Mouse (Mus musculus) hindbrain, postnatal 0 days (tissue): ENCODE measurements at regions not wholly inside any gene's neighbourhood (a gene's known extent, or its start where the extent isn't known, plus 50 kb on each side); places are given as distances from the start of the nearest gene placed in this dataset.

ENCODE experiments used
- ATAC-seq: fragments of 200-750 bp; cut with Nextera tagmentation; 2 replicates; pipeline ENCODE4 v1.8.0; 2017; ENCODE audit warnings: mild to moderate bottlenecking, moderate TSS enrichment, moderate library complexity
- DNase-seq: peaks from one replicate; pipeline ENCODE4 v3.0.0-alpha.2; 2015; ENCODE audit warnings: low spot score
- H3K27ac ChIP-seq: fragments of 300-500 bp; sonication (generic); 2 replicates; pipeline ENCODE4 v1.5.1; 2014; ENCODE audit warnings: mild to moderate bottlenecking
- H3K27me3 ChIP-seq: fragments of 300-500 bp; sonication (generic); 2 replicates; pipeline ENCODE4 v1.6.1; 2014; ENCODE audit warnings: low read length, mixed read lengths; ENCODE audit not compliant: insufficient read depth
- H3K36me3 ChIP-seq: fragments of 300-500 bp; sonication (generic); 2 replicates; pipeline ENCODE4 v1.6.1; 2014; ENCODE audit warnings: low read length, mixed read lengths; ENCODE audit not compliant: insufficient read depth
- H3K4me1 ChIP-seq: fragments of 300-500 bp; sonication (generic); 2 replicates; pipeline ENCODE4 v1.6.1; 2014; ENCODE audit warnings: antibody characterized with exemption, low read length, mixed read lengths; ENCODE audit not compliant: insufficient read depth
- H3K4me2 ChIP-seq: fragments of 300-500 bp; sonication (generic); 2 replicates; pipeline ENCODE4 v1.6.1; 2014; ENCODE audit warnings: low read depth, mild to moderate bottlenecking, low read length, moderate library complexity, mixed read lengths
- H3K4me3 ChIP-seq: fragments of 300-500 bp; sonication (generic); 2 replicates; pipeline ENCODE4 v1.5.1; 2014; ENCODE audit warnings: low read length
- H3K9ac ChIP-seq: fragments of 300-500 bp; sonication (generic); replicated peaks from 2 replicates; pipeline ENCODE4 v1.6.1; 2014; ENCODE audit warnings: mild to moderate bottlenecking, low read length, moderate library complexity, mixed read lengths
- H3K9me3 ChIP-seq: fragments of 300-500 bp; sonication (generic); 2 replicates; pipeline ENCODE4 v1.6.1; 2016; ENCODE audit warnings: low read length, mixed read lengths
- CTCF ChIP-seq: IDR thresholded peaks from 2 replicates; pipeline ENCODE4 v1.5.1; 2016; ENCODE audit warnings: antibody characterized with exemption, control low read depth, low read depth
- WGBS: fragments of 180-500 bp; shearing (Covaris S2); extraction: QIAGEN DNeasy Blood & Tissue Kit; methylation state at CpG from one replicate; pipeline ENCODE4 v1.1.7; 2014; 5-methylcytosine and 5-hydroxymethylcytosine counted together

DNA sequence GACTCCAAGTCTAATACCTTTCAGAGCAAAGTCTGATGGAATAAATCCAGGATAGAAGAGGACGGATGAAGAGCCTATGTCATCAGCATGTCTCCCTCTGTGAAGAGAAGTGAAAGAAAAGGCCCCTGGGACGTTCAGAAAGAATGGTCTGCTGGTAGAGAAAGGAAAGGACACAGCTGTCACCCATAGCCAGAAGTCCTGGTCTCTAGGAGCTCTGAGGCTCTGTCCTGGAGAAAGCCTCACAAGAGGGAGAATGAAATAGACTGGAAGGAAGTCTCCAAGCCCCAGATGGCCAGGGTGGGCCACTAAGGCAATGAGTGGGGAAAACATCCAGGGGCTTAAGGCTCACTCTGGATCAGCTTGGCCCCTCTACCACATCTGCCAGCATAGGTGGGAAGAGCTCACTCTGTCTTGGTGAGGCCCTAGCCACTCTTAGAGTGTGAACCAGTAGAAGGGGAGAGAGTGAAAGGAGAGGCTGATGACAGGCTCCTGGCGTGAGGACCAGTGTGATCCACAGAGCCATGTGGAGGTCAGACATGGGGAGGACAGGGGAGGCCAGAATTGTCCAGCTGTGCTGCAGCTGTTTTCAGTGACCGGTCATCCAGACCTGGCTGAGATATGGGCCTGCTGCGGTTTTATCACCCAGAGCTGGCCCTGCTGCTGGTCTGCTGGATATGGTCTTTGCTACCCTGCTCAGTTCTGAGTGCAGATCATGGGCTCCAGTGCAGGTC, 268.2 kb downstream of the Cyp26b1 start:
- H3K4me1 ChIP-seq = no peaks in the 10 kb centered on the region
- no peak overlapping the region for H3K9ac ChIP-seq
- 77% methylated on average over 5 of the region's 5 CpGs for WGBS
- H3K9me3 ChIP-seq = no peaks in the 10 kb centered on the region
- no peak overlapping the region for H3K4me2 ChIP-seq
- H3K27ac ChIP-seq = no peak overlapping the region
- TF ChIP-seq CTCF = no peak
- no peak for DNase-seq
- H3K36me3 ChIP-seq = no peaks in the 10 kb centered on the region
- no peak for ATAC-seq
- H3K4me3 ChIP-seq = no peak overlapping the region
- H3K27me3 ChIP-seq = 0 out of 2 replicates have a peak, but pooled peaks cover 4% of the 10 kb centered on the region

DNA sequence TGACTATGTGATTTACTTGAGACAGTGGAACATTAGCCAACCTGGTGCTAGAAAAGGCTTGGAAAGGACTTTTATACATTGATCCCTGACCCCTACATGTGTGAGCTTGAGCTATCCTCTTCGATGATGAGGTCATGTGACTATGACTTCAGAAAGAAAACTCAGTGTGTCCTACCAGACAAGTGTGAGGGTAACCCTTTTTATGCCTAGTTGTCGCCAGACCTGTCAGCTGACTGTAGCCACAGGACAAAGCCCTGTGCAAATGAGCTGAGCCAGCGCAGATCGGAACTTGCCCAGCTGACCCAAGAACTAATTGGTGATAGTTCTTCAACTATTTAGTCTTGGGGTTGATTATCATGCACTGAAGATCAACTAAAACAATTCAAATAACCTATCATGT, 269.5 kb downstream of the Cyp26b1 start:
- 84% methylated on average over 4 of the region's 4 CpGs for WGBS

GRCm38 (mm10) chr6:84322528-84322927, 271.2 kb downstream of the Cyp26b1 start:
- H3K4me2 ChIP-seq = no peak overlapping the region
- WGBS = 89% methylated on average over 4 of the region's 4 CpGs
- H3K4me3 ChIP-seq = no peak overlapping the region
- H3K27me3 ChIP-seq = 0 out of 2 replicates have a peak, but pooled peaks cover 3% of the 10 kb centered on the region
- no peak for DNase-seq
- peaks cover 5% of the 10 kb centered on the region; the same call in 1 of the 2 replicates for H3K4me1 ChIP-seq
- no peaks in the 10 kb centered on the region for H3K36me3 ChIP-seq
- no peak overlapping the region for H3K27ac ChIP-seq
- TF ChIP-seq CTCF = no peak
- H3K9me3 ChIP-seq = no peaks in the 10 kb centered on the region
- no peak for ATAC-seq
- no peak overlapping the region for H3K9ac ChIP-seq

More for the DNA sequence above, 269.5 kb downstream of the Cyp26b1 start:
- ATAC-seq (no peak), DNase-seq (no peak)
- H3K27me3 ChIP-seq = 0 out of 2 replicates have a peak, but pooled peaks cover 4% of the 10 kb centered on the region
- H3K9me3 ChIP-seq = no peaks in the 10 kb centered on the region
- H3K36me3 ChIP-seq = no peaks in the 10 kb centered on the region
- no peak overlapping the region for H3K9ac ChIP-seq
- H3K4me2 ChIP-seq = no peak overlapping the region
- no peak overlapping the region for H3K27ac ChIP-seq
- no peaks in the 10 kb centered on the region for H3K4me1 ChIP-seq
- H3K4me3 ChIP-seq = no peak overlapping the region
- TF ChIP-seq CTCF = no peak

DNA sequence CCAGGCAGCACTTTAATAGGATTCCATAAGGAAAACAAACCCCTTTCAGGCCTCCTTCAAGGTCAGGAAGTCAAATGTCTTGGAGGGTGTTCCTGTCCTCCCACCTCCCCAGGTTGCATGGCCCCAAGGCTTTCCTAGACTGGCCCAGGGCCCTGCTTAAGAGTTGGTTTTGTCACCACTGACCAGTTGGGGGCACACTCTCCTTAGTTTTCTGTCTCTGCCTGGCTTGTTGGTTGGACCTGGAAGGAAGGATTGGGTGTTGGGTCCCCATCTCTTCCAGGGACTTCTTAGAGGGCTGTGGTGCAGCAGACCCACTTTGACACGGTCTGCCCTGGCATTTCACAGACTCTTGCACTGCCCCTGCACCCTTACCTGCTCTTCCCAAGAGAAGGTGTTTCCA, 273.1 kb downstream of the Cyp26b1 start:
- no peaks in the 10 kb centered on the region for H3K9me3 ChIP-seq
- no peak overlapping the region for H3K4me2 ChIP-seq
- peaks cover 5% of the 10 kb centered on the region; the same call in 1 of the 2 replicates for H3K4me1 ChIP-seq
- DNase-seq (no peak), ATAC-seq (no peak)
- H3K9ac ChIP-seq = no peak overlapping the region
- WGBS = 47% methylated on average over 1 of the region's 1 CpGs
- no peaks in the 10 kb centered on the region for H3K36me3 ChIP-seq
- TF ChIP-seq CTCF = peak; percentile 38; the same call in 1 of the 2 replicates
- H3K27ac ChIP-seq = no peak overlapping the region
- no peaks in the 10 kb centered on the region for H3K27me3 ChIP-seq
- no peak overlapping the region for H3K4me3 ChIP-seq

- TF ChIP-seq CTCF = no peak
- 16% methylated on average over 4 of the region's 4 CpGs for WGBS
- DNase-seq (peak; percentile 77), ATAC-seq (peak; percentile 93)
- Histone ChIP-seq H3K9ac (no peak overlapping the region), H3K27me3 (no peaks in the 10 kb centered on the region), H3K36me3 (no peaks in the 10 kb centered on the region), H3K27ac (no peak overlapping the region), H3K4me2 (no peak overlapping the region), H3K9me3 (no peaks in the 10 kb centered on the region), H3K4me3 (no peak overlapping the region), H3K4me1 (peaks cover 5% of the 10 kb centered on the region; the same call in 1 of the 2 replicates)
These were observed 274.9 kb downstream of the Cyp26b1 start for GRCm38 (mm10) chr6:84318774-84319173.

DNA sequence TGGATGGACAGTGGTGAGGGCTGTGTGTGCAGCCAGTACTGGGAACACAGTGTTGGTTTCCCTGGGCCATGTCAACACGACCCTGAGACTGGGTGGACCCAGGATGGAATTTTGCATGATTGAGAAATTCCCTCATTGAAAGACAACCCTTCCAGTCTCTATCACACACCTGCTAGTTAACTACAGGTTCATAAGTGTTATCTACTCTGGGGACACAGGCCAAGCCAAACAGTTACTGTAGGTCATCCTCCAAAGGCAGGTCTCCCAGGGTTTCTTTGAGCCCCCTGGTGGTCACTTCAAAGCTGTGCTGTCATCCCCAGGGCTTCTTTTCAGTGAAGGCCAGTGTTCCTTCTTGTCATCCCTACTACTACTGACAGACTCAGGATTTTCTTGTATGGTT, 276.7 kb downstream of the Cyp26b1 start:
- ATAC-seq (no peak), DNase-seq (no peak)
- Histone ChIP-seq H3K4me1 (peaks cover 5% of the 10 kb centered on the region; the same call in 1 of the 2 replicates), H3K9me3 (no peaks in the 10 kb centered on the region), H3K9ac (no peak overlapping the region), H3K36me3 (no peaks in the 10 kb centered on the region), H3K27ac (no peak overlapping the region), H3K4me3 (no peak overlapping the region), H3K4me2 (no peak overlapping the region), H3K27me3 (no peaks in the 10 kb centered on the region)
- TF ChIP-seq CTCF = peak; percentile 46
- WGBS = 85% methylated on average over 1 of the region's 1 CpGs
